Mouse (Mus musculus): Measurements from ENCODE around the gene Ppp2r1a. TPM values are rescaled to one million over a fixed set of nuclear protein-coding genes. Genes with fewer than 3 reads are reported as not detected.

Gene Ppp2r1a
- polyA plus RNA-seq, 1 experiment from 2014 or later = 65.8 TPM

GRCm38 (mm10) chr17:21009726-21010125, 64.6 kb downstream of the Ppp2r1a start:
- Histone ChIP-seq H3K36me3 (replicated peaks; ENCODE audit: insufficient read depth, low read length) (peaks cover 5% of the 10 kb centered on the region), H3K4me3 (ENCODE audit: low read depth, low read length) (peak overlapping the region; percentile 92), H3K9ac (replicated peaks) (peak overlapping the region; percentile 85), H3K27ac (ENCODE audit: low read depth) (peak overlapping the region; percentile 94), H3K4me2 (ENCODE audit: low read depth, low read length) (peak overlapping the region; percentile 81), H3K4me1 (ENCODE audit: insufficient read depth) (peaks cover 12% of the 10 kb centered on the region), H3K9me3 (ENCODE audit: low read length) (no peaks in the 10 kb centered on the region), H3K27me3 (ENCODE audit: insufficient read depth, low read length) (no peaks in the 10 kb centered on the region)
- no peak for DNase-seq
- TF ChIP-seq EP300 (IDR thresholded peaks at IDR 0.05; ENCODE audit: low read depth) = no peak
- no peak for TF ChIP-seq CTCF (IDR thresholded peaks at IDR 0.05; ENCODE audit: low read depth)
- 15% methylated on average over 1 of the region's 1 CpGs for WGBS (ENCODE audit: insufficient replicate concordance)
- ATAC-seq = no peak

Other genes starting within 250 kb of the Ppp2r1a start
- gene Vmn1r227, start 215.5 kb upstream of the Ppp2r1a start, polyA plus RNA-seq (2015; fragmentation: Nextera tagmentation; extraction: Ambion mirVana) = not detected in 2 replicates
- not detected in 2 replicates for gene Vmn1r228, start 159.2 kb upstream of the Ppp2r1a start, polyA plus RNA-seq (2015; fragmentation: Nextera tagmentation; extraction: Ambion mirVana)
- not detected in 2 replicates for gene Vmn1r229, start 133.8 kb upstream of the Ppp2r1a start, polyA plus RNA-seq (2015; fragmentation: Nextera tagmentation; extraction: Ambion mirVana)
- not detected in 2 replicates for gene Vmn1r230, start 104.9 kb upstream of the Ppp2r1a start, polyA plus RNA-seq (2015; fragmentation: Nextera tagmentation; extraction: Ambion mirVana)
- gene Vmn1r231, start 40.2 kb upstream of the Ppp2r1a start, polyA plus RNA-seq (2015; fragmentation: Nextera tagmentation; extraction: Ambion mirVana) = not detected in 2 replicates
- not detected in 2 replicates for gene Vmn1r232, start 25.6 kb upstream of the Ppp2r1a start, polyA plus RNA-seq (2015; fragmentation: Nextera tagmentation; extraction: Ambion mirVana)
- gene Vmn1r233, start 51.2 kb downstream of the Ppp2r1a start, polyA plus RNA-seq (2015; fragmentation: Nextera tagmentation; extraction: Ambion mirVana) = not detected in 2 replicates
- 2.5 and 3.3 TPM in 2 replicates for gene Zfp160, start 63.6 kb downstream of the Ppp2r1a start, polyA plus RNA-seq (2015; fragmentation: Nextera tagmentation; extraction: Ambion mirVana)